Mouse (Mus musculus) ovary, adult 10 weeks (tissue): Measurements from ENCODE around the gene Radil. TPM values are rescaled to one million over a fixed set of nuclear protein-coding genes. Genes with fewer than 3 reads are reported as not detected.

Experiments
- polyA plus RNA-seq: library from polyadenylated mRNA; stranded (reverse); fragments of 350-450 nt; fragmentation: Illumina TruSeq; extraction: RNeasy Lipid Tissue Mini Kit (QIAGEN cat#74804); gene quantifications from one replicate; pipeline ENCODE4 v1.2.3, GENCODE M21; 2014

Gene Radil
- polyA plus RNA-seq, result not detected

DNA sequence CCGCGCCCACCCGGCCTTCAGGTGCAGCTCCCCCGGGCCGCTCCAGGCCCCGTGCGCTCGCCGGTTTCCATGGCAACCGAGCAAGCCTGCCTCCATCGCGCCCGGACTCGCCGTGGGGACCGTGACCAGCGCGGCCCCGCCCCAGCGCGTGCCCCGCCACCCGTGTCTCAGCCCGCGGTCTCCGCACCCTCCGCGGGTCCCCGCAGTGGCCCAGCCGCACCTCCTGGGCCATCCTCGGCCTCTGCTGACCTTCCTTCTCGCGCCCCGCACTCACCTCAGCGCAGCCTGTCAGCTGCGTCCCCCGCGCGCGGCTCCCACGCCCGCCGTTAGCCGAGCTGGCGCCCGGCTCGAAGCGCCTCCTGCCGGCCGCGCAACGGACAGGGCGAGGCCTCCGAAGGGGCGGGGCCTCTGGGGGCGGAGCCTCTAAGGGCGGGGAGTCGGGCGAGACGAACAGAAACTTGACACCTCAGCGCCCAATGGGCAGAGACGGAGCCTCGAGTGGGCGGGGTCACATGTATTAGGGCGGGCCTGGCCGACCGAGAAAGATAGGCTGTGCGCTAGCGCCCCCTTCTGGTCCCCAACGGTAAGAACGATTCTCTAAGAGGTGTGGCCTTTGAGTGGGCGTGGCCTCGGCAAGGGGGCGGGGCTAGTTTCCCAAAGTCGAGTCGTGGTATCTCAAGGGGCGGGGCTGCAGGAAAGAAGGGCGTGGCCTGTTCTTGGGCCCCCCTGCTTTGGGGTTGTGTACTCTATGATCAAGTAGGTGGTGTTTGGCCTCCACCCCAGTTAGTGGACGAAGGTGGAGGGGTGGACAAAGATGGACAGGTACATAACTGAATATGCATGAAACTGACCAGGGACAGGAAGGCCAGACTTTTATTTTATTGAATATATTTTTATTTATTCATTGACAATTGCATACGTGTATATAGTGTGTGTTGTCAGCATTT, at the start of gene Radil:
TSS of gene Radil (minus strand) at position 393 of the 947 bp plus-strand sequence.

DNA sequence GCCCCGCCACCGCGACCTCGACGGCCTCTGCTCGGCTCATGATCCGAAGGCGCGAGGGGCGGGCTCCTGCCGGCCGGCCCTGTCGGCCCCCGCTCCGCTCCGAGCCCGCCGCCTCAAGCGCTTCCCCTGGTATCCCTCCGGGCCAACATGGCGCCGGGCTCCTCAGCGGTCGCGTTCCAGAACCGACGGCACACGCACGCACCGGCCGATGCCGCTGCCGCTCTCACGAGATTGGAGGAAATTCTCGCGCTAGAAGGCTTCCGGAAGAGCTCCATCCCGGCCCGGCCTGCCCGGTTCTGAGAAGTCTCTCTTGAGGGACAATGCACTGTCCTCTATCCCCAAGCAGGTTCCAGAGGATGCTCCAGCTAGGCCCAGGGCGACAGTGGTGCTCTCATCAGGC, 21.0 kb downstream of the Radil start, which contains the start of gene Papolb:
TSS of gene Papolb (minus strand) at position 162 of the 400 bp plus-strand sequence.

DNA sequence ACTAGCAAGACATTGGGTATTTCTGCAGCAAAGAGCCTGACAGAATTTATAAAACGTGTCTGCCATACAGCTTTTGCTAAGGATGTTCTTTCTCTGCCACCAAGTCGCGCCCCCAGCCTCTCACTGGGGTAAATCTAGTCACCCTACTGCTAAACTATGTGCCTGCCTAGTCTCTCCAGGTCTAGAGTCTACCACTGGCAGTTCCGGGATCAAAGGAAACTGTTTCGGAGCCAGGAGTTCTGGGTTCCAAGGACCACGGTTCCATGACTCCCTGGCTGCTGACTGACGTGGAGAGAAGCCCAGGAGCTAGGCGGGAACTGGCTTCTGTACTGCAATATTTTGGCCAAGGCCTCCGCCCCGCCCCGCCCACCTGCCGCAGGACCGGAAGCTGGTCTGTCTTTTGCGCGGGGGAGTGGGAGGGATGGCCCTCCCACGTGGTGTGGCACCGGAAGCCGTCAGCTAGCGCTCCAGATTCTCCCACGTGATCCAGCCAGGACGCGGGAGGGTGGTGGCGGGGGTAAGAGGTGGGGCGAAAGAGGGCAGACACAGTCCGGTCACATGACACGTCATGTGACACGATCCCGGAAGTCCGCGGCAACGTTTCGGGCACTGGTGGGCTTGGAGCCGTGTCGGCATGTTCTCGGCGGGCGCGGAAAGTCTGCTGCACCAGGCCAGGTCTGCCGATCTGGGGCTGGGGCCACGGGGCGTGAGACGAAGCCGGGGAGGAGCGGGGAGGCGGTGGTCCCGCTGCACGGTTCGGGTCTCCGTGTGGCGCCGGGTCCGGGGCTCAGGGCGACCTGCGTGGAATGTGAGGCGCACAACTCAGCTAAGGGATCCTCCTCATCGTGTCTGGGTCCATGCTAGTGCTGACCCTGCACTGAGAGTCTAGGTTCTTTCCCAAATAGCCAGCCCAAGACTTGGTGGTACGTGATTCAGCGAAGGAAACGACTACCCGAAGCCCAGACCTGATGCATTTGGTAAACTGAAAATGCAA, 87.1 kb downstream of the Radil start, which contains the start of gene Ap5z1:
TSS of gene Ap5z1 (plus strand) at position 484 of the 994 bp plus-strand sequence.

Other genes with a start within 250 kb of the Radil start
- gene Foxk1, start 149.6 kb downstream of the Radil start, polyA plus RNA-seq, result 7.1 TPM
- gene Ap5z1, start 87.2 kb downstream of the Radil start, polyA plus RNA-seq, result 0.20 TPM
- 0.20 TPM for gene Papolb, start 21.0 kb downstream of the Radil start, polyA plus RNA-seq
- gene Mmd2, start 57.7 kb upstream of the Radil start, polyA plus RNA-seq, result 21.6 TPM
- 16.8 TPM for gene Wipi2, start 76.6 kb upstream of the Radil start, polyA plus RNA-seq
- gene Slc29a4, start 141.4 kb upstream of the Radil start, polyA plus RNA-seq, result 0.14 TPM